Mouse (Mus musculus) T-cell, adult 2 months (primary cell): ENCODE results near the gene 1520401A03Rik.

Source experiments
- DNase-seq: peaks from one replicate; pipeline ENCODE4 v3.0.0; 2022; ENCODE audit warnings: low spot score

Gene 1520401A03Rik

DNA sequence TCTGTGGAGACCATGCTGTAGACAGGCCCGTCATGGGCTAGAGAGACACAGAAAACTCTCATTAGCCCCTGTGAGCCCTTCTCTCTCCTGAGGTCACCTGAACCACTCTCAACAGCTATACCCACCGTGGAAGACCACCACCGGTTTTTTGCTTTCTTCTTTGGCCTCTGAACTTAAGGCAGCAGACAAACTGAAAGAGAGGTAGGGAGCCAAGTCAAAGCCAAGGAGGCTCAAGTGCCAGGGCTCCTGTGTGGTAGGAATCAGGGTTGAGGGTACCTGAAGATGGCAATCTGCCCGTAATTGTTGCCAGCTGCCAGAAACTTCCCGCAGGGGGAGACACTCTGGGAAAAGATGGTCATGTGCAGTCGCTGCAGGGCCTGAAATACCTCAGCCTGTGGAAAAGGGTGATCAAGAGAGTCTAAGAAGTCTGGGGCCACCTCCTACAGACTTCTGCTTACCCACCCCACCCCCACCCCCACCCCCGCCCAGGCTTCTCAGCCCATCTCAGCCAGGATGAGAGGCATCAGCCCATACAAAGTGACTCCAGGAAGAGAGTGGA is 52.0 kb downstream of the 1520401A03Rik start:
- DNase-seq: no peak

DNA sequence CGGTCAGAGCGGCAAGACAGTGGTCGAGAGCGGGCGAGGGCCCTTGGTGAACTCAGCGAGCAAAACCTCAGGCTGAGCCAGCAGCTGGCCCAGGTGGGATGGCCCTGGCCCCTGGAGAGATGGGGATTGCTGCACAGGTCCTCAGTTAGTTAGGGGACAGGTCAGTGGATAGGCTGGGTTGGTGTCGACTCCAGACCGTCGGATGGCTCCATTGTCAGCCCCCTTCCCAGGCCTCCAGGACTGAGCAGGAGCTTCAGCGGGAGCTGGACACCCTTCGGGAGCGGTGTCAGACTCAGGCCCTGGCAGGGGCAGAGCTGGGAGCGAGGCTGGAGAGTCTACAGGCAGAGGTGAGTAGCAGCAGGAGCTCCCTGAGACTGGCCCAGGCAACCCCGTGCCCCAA is 57.1 kb downstream of the 1520401A03Rik start:
- DNase-seq: no peak

GRCm38 (mm10) chr17:23664556-23665021 is 58.0 kb downstream of the 1520401A03Rik start:
- peak; percentile 37 for DNase-seq

GRCm38 (mm10) chr17:23661526-23661925 is 61.1 kb downstream of the 1520401A03Rik start:
- DNase-seq: no peak

DNA sequence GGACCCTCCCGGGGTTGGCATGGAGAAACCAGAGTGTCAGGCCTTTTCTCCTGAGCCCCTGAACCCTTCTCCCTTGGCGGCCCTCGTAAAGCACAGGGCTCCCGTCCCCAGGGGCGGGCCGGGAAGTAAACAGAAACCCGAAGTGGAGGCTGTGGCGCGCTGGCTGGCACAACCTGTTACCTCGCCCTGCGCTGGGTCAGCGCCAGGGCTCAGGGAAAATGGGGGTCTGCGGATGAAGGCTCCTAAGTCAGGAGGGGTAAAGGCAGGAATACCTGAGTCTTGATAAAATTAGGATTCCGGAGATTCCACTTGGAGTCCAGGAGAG is 61.7 kb downstream of the 1520401A03Rik start:
- no peak for DNase-seq

- peak; percentile 55 for DNase-seq
Observed at GRCm38 (mm10) chr17:23660117-23660875, 62.3 kb downstream of the 1520401A03Rik start, which contains the start of gene Bicdl2. Gene Bicdl2, plus strand, starts transcription at chr17:23660506.

GRCm38 (mm10) chr17:23658450-23658849 is 64.1 kb downstream of the 1520401A03Rik start:
- DNase-seq: no peak
